Mouse (Mus musculus): ENCODE results near the gene Prdm11.

Prdm11 gene

GRCm38 (mm10) chr2:93045129-93045817 is 694 bp downstream of the Prdm11 start:
- peak; percentile 94 for DNase-seq (ENCODE audit: low spot score)

- DNase-seq (ENCODE audit: low spot score), result no peak
Measured at GRCm38 (mm10) chr2:93043449-93044157, 2.4 kb downstream of the Prdm11 start.

- no peak for DNase-seq (ENCODE audit: low spot score)
Measured at GRCm38 (mm10) chr2:93041470-93041869, 4.5 kb downstream of the Prdm11 start.

DNA sequence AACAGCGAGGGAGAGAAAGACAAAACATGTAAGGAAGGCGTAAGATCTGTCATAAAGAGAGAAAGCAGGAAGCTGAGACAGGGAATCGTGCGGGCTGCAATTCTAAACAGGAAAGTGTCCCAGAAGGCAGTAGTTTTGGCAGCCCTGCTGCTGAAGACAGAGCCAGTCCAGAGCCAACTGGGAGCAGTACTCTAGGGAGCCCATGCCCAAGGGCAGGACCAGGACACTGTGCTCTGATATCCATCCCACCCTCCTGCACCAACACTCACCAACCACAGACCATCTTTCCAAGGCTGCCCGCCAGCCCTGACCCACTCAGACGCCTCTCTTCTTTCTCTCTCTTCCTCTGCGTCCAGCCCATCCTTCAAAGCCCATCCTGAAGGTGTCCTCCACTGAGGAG is 5.1 kb downstream of the Prdm11 start:
- DNase-seq (ENCODE audit: low spot score), result no peak

GRCm38 (mm10) chr2:93039706-93040105 is 6.3 kb downstream of the Prdm11 start:
- no peak for DNase-seq (ENCODE audit: low spot score)

GRCm38 (mm10) chr2:93039043-93039442 is 6.9 kb downstream of the Prdm11 start:
- DNase-seq (ENCODE audit: low spot score), result no peak

GRCm38 (mm10) chr2:93035631-93036030 is 10.3 kb downstream of the Prdm11 start:
- no peak for DNase-seq (ENCODE audit: low spot score)

DNA sequence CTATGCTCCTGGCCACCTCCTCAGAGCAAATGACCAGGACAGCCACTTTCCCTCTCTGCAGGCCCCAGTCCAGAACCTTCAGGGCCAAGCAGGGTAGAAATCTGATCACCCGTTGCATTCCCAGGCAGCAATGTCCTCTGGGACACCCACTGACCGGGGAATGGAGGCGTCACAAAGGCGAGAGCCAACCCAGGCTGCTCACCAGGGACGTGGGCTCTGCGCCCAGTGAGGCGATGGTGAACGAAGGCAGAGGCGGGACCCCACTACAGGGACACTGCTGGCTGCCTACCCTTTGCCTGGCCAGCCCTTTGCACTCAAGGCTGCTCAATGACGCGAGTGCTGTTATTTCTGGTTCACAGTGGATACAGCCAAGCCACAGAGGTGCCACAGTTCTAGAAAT is 13.3 kb downstream of the Prdm11 start:
- no peak for DNase-seq (ENCODE audit: low spot score)

- no peak for DNase-seq (ENCODE audit: low spot score)
Measured at GRCm38 (mm10) chr2:93032049-93032448, 13.9 kb downstream of the Prdm11 start.

- DNase-seq (ENCODE audit: low spot score), result no peak
Measured at GRCm38 (mm10) chr2:93031021-93031420, 14.9 kb downstream of the Prdm11 start.

DNA sequence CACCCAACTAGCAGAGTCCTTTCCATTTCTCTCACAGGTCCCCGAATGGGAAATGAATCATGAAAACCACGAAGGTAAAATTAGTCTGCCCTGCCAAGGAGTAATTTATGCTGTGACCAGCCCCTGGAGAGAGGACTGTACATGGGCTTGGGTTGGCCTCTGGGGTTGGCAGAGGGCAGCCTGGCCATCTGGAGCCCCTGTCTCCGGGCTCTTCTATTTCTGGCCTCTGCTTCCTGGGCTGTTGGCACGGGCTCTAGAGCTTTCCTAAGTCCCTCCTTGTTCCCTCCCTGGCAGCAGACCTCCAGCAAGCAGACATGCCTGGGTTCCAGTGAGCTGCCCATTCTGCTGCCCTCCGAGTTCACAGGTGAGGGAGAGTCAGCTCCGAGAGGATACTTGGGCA is 15.9 kb downstream of the Prdm11 start:
- no peak for DNase-seq (ENCODE audit: low spot score)

GRCm38 (mm10) chr2:93029267-93030060 is 16.5 kb downstream of the Prdm11 start:
- peak; percentile 19 for DNase-seq (ENCODE audit: low spot score)

GRCm38 (mm10) chr2:93028865-93029264 is 17.1 kb downstream of the Prdm11 start:
- no peak for DNase-seq (ENCODE audit: low spot score)

- DNase-seq (ENCODE audit: low spot score), result no peak
Measured at GRCm38 (mm10) chr2:93027713-93028112, 18.3 kb downstream of the Prdm11 start.

- DNase-seq (ENCODE audit: low spot score), result no peak
Measured at GRCm38 (mm10) chr2:93024431-93024830, 21.5 kb downstream of the Prdm11 start.

- no peak for DNase-seq (ENCODE audit: low spot score)
Measured at GRCm38 (mm10) chr2:93018854-93019253, 27.1 kb downstream of the Prdm11 start.

- no peak for DNase-seq (ENCODE audit: low spot score)
Measured at GRCm38 (mm10) chr2:93017151-93017550, 28.8 kb downstream of the Prdm11 start.

DNA sequence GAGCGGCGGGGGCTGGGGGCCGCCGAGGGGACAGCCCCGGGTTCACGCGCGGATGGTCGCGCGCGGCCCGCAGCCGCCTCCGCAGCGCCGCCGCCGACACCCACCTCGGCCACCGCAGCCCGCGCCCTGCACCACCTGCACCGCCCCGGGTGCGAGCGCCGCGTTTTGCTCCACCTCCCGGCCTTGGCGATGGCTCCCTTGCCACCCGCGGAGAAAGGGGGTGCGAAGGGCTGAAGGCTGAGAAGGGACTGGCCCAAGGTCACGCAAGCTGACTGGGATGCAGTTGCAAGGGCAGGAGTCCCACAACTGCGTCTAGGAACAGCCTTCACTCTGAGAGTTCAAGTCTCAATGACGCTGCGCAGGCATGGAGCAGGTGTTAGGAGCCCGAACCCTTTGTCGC is 30.9 kb downstream of the Prdm11 start:
- DNase-seq (ENCODE audit: low spot score), result no peak

DNA sequence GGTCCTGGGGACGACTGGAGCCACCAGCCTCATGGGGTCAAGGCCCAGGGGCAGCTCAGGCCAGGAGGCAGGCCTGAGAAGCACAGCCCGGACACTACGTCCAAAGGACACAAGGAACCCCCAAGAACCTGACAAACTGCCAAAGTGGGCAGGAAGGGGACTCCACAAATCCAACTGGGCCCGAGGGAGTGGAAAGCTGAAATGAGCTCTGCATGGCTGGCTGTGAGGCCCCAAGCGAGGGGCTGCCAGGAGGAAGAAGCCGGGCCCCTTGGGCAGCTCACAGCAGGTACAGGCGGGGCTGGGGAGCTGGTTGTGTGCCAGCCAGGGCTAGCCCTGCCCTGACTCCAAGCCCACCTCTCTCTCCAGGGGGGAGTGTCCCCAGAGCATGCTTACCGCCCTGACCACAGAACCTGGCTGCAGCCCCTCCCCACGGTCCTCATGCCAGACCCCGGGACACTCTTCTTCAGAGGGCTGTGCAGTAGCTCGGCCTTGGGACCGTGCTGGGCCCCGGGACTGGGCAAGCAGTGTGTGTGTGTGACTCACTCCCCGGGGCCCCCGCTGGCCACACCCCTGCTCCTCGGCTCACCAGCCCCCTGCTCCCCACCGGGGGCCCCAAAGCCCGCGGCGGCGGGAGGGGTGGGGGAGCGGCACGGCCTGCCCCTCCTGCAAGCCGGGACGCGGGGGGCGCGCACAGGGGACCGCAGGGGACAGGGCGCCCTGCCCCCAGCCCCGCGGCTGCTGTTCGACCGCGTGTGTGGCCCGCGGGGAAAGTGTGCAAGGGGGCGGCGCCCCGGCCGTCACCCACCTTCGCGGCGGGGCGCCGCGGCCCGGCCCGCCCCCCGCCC is 31.7 kb downstream of the Prdm11 start:
- no peak for DNase-seq (ENCODE audit: low spot score)

- DNase-seq (ENCODE audit: low spot score), result no peak
Measured at GRCm38 (mm10) chr2:93013415-93014092, 32.4 kb downstream of the Prdm11 start.

DNA sequence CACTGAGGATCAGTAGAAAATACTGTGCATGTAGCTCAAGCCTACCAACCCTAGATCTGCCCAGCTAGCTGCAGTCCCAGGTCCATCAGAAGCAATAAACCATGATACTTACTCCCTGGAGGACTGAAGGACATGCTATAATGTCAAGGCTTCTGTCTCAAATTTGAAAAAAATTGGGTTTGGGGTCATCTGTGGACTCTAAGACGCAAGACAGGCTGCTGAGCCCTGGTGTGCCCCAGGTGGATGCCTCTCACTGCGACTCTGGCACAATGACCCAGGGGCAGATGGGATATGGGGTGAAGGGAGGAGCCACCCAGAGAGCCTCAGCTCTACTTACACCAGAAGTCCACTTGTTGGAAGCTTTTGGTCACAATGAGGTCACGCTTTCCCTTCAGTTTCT is 33.0 kb downstream of the Prdm11 start:
- no peak for DNase-seq (ENCODE audit: low spot score)
